Mouse (Mus musculus): Measurements from ENCODE around the gene Ap2a1.

The Ap2a1 gene

DNA sequence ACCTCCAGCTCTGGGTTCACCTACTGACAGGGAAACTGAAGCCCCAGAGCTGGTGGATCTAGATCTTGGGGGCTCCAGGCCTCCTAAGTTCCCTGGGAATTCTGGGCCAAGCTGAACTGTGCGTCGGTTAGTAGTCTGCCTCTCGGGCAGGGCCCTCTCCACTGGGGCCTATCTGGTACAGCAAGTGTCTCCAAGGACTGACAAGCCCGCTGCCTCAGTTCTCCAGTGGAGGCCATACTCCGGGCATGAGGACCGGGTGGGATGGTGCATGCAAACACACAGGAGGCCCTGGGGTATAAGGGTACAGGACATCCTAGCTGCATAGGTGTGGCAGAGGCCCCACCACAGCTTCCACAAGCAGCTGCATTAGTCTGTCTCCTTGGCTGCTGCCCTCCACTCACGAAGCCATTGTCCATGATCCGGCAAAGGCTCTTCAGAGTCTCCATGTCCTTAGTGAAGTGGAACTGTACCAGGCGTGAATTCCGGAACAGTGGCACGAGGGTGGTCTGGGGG, 65.3 kb downstream of the Ap2a1 start:
- no peak for DNase-seq

DNA sequence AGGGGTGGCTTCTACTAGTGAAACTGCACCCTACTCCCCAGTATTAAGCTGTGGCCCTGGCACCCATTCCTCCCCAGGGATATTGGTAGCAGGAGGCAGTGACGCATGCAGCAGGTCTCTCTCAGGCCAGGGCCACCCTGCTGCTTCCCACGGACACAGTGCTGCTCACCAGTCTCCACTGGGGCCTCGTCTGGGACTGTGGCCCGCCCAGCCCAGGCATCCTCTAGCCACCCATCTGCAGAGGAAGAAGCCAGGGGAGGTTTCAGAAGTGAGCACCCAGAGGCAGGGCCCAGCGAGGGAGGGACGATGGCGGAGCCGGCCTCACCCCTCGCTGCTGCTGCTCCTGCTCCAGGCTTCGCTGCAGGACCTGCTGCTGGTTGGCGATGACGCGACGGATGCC, 66.1 kb downstream of the Ap2a1 start:
- DNase-seq, result no peak

DNA sequence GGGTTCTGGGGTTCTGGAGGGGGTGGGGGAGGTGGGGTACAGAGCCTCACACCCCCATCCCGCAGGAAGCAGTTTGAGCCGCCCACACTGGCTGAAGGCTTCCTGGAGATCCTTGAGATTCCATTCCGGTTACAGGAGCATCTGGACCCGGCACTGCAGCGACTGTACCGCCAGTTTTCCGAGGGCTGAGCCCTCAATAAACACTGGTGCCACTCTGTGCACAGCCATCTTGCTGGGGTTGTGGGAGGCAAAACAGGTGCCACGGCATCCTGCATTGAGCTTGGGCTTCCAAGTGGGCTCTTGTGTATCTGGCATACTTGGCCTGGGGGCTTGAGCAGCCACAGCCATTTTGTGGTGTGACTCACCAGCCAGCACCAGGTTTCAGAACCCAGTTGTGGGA, 66.9 kb downstream of the Ap2a1 start:
- DNase-seq, result no peak

DNA sequence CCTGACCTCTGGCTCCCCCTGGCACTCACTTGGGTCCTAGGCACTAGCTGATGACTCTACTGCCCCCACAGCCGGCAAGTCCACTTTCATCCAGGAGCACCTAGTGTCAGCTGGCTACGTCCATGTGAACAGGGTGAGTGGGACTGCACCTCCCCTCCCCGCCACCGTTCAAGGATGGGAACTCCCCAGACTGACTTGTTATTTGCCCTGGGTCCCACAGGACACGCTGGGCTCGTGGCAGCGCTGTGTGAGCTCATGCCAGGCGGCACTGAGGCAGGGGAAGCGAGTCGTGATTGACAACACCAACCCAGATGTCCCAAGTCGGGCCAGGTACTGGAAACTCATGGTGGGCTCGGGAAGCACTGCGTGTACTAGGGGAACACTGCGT, 67.9 kb downstream of the Ap2a1 start:
- no peak for DNase-seq

DNA sequence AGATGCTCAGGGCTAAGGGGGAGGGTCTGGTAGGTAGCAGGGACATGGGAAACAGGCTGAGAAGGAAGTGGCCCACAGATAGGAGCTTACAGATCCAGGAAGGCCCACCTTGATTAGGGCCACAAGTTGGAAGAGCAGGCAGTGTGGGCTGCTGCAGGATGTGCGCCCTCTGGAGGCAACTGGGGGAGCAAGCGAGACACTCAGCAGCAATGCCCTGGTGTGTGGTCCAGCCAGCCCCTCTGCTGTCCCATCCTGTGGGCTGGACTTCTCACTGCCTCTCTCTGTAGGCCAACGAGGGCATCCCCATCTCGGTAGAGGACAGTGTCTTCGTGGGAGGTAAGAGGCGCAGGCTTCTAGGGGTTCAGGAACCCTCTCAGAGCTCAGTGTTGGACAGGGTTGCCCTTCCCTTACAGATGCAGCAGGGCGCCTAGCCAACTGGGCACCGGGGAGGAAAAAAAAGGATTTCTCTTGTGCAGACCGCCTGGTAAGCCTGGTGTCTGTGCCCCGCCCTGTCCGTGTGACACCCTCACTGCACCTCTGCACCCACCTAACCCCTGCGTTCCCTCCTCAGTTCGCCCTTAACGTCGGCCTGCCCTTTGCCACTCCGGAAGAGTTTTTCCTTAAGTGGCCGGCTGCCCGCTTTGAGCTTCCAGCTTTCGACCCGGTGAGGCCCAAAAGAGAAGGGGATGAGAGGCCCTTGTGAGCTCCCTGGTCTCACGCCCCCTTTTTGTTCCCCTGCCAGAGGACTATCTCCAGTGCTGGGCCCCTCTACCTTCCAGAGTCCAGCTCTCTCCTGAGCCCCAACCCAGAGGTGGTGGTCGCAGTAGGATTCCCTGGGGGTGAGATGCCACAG, 68.5 kb downstream of the Ap2a1 start:
- DNase-seq, result peak; percentile 82 to 83

DNA sequence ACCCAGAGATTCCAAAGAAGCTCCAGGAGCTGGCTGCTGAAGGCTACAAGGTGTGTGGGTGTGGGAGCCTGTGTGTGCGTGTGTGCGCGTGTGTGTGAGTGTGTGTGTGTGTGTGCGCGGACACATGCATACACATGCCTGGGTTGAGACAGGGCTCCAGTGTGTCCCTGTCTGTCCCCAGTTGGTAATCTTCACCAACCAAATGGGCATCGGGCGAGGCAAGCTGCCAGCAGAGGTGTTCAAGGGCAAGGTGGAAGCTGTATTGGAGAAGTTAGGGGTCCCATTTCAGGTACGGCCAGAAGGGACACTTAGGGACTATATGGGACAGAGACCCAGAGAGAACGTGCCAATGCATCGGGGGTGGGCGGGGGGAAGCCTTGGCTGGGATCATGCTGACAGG, 69.4 kb downstream of the Ap2a1 start:
- DNase-seq, result no peak

DNA sequence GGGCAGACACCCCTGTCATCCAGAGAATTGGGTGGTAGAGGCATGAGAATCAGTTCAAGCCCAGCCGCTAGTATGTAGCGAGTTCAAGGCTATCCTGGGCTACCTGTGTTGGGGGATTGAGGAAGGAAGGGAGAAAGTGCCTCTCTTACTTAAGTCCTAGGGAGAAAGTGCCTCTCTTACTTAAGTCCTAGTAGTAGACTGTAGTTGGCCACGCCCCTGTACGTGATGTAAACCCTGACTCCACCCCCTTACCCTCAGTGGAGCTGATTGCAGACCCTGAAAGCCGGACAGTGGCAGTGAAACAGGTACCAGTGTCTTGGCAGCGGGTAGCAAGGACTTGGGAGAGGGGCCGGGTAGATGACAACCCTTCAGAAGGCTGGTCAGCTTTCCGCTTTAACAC, 71.4 kb downstream of the Ap2a1 start:
- DNase-seq, result peak; percentile 57 to 64

DNA sequence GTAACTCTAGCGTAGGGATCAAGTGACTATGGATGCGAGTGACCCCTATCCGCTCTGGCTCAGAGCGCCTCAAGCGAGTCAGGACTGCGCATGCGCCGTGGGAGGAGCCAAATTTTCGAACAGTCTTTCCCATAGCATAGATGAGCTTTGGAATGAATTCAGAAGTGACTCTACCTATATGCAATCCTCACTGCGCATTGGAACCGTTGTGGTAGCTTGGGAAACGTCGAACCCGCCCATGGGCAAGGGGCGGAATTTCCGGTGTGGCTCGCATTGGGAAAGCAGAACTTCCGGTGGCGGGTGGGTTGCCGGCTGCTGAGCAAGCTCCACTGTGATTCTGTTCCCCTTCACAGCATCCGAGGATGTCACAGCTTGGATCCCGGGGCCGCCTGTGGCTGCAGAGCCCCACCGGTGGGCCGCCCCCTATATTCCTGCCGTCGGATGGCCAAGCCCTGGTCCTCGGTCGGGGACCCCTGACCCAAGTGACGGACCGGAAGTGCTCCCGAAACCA, 72.2 kb downstream of the Ap2a1 start, which contains the start of gene Pnkp:
TSS of gene Pnkp (plus strand) at position 98 of the 511 bp plus-strand sequence.
- peak; percentile 91 to 92 for DNase-seq

DNA sequence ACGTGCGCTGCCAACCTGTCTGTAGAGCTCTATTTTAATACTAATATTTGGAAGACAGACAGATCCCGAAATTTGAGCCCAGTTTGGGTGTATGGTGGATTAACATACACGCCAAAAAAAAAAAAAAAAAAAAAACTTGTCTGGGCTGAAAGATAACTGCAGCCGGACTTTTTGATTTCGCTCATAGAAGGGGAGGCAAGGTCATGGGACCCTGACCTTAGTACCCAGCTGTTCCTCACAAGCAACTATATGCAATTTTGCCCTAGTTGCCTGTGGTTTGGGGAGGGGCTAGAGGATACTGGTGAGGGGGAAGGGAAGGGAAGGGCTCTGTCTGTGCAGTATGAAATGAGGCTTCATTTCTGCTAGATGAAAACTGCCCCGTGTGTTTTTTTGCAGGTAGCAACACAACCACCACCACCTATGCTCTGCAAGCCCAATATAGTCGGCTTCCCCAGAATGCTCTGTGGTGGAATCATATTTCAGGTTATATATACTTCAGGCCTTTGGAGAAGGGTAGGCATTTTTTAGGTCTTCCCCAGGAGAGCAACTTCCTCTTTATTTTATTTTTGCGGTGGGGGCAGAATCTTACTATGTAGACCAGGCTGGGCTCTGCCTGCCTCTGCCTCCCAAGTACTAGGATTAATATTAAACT, 72.9 kb downstream of the Ap2a1 start:
- no peak for DNase-seq

DNA sequence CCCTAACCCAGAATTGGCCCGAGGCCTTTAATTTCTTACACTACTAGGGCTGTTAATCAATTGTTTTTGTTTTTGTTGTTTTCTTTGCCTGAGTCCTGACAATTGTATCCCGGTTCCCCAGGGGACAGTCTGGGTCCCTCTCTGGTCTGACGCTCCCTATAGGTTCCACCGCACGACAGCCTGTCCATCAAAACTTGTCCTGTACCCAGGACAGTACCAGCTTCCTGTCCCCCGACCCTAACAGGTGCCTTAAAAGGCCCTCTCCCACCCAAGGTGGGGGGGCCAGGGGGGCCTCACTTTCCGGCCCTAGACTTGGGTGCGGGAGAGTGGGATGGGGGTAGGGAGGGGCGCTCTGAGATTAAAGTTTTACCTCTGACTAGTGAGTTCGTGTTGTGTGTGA, 74.3 kb downstream of the Ap2a1 start:
- DNase-seq, result no peak

DNA sequence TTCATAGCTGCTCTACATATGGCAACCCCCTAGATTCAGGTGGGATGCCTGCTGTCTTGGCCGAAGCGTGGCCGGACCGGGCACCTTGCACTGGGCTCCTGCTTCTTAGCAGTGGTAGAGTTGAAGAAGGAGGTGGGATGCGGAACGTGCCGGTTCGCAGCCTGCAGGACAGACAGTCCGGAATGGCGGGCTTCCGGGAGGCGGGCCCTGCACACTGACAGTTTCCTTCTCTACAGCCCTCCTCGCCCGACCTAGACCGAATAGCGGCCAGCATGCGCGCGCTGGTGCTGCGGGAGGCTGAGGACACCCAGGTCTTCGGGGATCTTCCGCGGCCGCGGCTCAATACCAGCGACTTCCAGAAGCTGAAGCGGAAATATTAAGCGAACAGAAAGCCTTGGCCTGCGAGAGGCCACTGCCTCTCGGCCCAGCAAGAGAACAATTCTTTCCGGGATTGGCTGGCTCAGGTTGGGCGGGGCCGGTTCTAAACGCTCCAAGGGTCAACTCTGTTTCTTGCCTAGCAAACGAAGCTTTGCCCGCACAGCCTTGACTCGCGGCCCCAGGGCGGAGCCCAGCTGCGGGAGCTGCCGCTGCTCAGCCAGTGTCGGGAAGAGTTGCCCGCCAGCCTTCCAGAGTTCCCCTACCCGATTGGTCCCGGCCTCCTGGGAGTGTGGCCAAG, 74.8 kb downstream of the Ap2a1 start:
- DNase-seq, result peak; percentile 90 to 95

DNA sequence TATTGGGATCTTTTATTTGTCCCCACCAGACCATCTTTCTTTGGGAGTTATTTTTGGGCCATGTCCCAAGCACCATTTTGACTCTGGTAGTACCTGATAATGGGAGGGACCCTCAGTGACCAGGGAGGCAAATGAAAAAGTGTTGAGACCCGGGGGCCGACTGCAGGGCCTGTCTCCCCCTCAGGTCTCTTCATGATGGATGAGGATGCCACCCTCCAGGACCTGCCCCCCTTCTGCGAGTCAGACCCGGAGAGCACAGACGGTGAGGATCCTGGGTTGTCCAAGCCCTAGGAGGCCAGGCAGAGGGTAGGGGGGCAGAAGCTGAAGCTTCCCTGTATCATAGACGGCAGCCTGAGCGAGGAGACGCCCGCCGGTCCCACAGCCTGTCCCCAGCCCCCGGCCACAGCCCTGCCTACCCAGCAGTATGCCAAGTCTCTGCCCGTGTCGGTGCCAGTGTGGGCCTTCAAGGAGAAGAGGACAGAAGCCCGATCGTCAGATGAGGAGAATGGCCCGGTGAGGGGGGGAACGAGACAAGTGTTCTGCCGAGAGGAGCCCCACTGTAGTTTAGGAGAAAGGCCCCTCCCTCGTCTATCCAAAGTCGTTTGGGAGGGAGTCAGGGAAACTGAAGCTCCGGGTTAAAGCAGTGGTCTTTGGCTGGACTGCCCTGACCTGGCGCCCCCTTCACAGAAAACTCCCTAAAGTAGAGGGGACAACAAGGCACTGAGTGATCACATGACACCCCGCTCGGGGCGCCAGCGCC, 75.5 kb downstream of the Ap2a1 start:
- DNase-seq, result no peak

DNA sequence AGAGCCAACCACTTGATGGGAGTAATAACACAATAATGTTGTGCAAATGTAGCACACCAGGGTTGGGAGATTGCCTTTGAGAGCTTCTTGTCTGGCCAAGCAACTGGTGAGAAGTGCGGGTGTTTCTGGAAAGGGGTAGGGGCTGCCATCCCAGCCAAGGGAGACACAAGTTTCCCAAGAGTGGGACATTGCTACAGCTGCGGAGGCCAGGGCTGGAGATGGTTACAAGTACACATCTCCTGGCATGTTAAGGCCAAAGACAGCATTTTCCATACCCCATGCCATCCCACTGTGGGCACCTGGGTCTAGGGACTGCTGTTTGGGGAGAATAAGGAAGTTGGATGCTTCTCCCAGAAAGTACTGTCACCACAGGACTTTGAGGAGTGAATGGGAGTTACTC, 76.2 kb downstream of the Ap2a1 start:
- DNase-seq, result no peak

DNA sequence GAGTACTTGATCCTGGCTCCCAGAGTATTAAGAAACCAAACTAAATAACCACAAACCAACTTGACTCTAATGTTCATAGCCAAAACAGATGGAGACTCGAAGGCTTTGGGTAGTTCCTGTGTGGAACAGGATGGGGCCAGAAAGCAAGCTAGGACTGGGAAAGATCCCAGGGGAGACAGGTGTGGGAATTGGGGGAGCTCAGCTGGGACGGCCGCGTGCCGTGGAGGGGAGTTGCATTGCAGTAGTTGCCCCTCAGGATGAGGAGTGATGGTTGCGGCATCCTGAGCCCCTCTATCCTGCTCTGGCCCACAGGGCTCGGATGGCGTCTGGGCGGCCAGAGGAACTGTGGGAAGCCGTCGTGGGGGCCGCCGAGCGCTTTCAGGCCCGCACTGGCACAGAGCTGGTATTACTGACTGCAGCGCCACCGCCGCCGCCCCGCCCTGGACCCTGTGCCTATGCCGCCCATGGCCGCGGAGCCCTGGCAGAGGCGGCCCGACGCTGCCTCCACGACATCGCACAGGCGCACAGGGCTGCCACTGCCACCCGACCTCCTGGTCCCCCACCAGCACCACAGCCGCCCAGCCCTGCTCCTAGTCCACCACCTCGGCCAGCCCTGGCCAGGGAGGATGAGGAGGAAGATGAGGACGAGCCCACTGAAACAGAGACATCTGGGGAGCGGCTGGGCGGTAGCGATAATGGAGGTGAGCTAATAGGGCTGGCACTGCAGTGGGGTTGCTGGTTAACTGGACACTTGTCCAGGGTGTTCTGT, 76.9 kb downstream of the Ap2a1 start:
- no peak for DNase-seq

DNA sequence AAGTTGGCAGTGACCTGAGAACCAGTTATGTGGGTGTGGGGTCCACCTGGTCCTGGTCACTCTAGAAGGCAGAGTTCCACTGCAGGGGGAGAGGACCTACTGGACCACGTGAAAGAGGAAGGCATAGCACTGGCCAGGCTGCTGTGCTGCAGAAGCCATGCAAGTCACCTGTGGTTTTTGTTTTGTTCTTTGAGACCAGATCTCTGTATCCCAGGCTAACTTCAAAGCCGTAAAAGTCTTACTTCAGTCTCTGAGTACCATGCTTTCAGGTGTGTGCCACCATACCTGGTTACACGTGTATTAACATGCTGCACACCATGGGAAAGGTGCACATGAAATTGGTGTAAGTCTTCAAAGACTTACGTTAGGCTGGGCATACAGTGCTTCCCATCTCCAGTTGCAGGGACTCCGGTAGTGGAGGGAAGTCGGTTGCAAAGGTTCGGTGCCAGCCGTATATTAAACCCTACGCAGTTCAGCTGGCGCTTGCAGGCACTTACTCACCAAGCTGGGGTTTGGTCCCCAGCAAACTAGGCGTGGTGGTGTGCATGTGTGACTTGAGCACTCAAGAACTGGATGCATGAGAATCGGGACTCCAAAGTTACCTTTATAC, 77.6 kb downstream of the Ap2a1 start:
- no peak for DNase-seq

DNA sequence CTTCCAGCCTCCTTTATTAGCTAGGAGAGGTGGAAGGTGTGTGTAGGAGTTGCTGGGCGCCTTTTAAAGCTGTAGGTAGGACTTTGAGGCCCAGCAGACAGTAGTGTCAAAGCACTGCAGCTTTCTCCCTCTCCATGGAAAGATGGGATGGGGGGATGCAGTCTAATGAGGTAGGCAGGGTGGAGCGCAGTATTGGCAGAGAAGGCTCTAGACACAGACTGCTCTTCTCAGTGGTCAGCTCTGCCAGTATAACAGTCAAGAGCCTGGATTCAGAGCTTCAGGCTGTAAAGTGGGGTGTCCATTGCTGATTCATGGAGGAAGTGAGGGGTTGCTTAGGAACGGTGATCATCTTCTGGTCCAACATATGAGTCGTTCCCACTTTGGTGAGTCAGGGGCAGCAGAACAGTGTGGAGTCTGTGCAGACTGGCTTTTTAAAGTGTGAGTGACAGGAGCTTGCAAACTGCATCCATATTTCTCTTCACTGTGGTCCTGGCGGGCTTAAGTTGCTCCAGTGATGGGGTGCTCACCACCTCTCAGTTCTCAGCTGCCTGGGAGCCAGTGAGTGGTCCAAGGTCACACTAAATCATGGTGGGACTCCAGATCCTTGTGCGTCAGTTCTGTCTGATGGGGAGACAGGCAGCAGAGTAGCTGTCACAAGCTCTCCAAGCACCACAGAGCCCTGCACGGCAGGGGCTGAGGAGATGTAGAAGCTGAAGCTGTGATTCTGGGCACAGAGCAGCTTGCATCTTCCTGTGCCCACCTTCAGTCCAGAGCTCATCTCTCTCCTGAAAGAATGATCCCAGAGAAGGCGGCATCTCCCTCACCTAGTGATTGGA, 78.3 kb downstream of the Ap2a1 start:
- no peak for DNase-seq

Data from lung, postnatal 4 days (tissue).